Mouse (Mus musculus): Measurements from ENCODE around the gene Mcrip2.

The Mcrip2 gene

DNA sequence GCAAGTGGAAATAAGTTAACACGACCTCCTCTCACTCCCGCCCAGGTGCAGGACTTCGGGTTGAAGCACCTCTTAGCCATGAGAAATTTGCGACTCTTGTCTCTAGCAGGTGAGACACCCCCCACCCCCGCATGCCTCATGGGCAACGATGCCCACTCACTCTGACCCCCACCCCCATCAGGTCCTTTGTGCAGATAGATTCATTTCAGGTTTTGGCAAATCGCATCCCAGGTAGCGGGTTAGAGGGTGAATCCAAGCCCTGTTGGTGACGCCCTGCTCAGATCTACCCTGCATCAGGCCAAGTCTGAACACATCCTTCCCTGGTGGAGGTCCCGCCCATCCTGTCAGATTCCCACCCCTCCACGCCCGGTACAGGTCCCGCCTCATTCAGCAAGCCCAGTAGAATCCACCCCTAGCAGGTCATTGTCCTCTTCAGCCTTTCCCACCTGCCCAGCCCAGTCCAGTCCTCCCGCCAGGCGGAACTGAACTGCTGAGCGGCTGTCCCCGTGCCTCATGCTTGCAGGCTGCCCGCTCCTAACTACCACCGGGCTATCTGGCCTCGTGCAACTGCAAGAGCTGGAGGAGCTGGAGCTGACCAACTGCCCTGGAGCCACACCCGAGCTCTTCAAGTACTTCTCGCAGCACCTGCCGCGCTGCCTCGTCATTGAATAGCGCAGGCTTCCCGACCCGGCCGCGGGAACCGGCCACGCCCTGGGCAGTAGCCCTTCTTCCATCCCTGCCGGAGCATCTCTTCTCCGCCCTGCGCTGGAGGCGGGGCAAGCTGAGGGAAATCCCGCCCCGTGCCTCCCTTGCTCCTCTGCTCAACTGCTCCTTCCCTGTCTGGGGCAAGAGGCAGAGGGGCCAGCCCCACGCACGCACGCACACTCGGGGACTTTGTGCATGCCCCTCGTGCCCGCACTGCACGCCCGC lies 49.4 kb downstream of the Mcrip2 start:
- DNase-seq (ENCODE audit: extremely low spot score) = no peak

DNA sequence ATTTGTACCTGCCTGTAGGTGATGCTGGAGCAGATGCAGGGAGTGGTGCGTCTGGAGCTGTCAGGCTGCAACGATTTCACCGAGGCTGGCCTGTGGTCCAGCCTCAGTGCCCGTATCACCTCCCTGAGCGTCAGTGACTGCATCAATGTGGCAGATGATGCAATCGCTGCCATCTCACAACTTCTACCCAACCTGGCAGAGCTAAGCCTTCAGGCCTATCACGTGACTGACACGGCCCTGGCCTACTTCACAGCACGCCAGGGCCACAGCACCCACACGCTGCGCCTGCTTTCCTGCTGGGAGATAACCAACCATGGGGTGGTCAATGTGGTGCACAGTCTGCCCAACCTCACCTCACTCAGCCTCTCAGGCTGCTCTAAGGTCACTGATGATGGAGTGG lies 50.9 kb downstream of the Mcrip2 start:
- DNase-seq (ENCODE audit: extremely low spot score) = no peak
